Mouse (Mus musculus): ENCODE measurements around the gene Dnali1. TPM values are rescaled to one million over a fixed set of nuclear protein-coding genes. Genes with fewer than 3 reads are reported as not detected.

Dnali1 gene
- 0.23 and 0.49 TPM in 2 replicates for total RNA-seq (2017)

- ATAC-seq (ENCODE audit: extremely low read depth, insufficient number of reproducible peaks, low FRiP score, poor library complexity, severe bottlenecking) = peak; percentile 42
Measured at GRCm38 (mm10) chr4:125065517-125066307, at the start of gene Dnali1. TSS of gene Dnali1 (minus strand) at chr4:125065703.

DNA sequence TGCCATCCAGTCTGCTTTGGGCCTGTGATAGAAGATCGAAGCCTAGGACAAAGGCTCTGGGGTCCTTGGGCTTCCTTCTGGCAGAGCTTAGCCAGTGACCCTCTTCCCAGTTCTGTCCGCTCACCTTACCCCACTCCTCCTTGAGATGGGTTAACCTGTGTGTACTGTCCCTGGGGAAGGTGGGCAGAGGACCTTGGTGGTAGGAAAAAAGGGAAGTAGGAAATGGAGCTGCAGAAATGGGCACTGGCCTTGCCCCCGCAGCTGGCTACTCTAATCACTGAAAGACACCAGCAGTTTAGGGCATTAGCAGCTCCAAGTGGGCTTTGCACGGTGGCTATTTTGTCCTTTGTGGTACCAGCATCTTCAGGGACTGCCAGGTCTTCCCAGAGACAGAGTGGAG is 49.6 kb upstream of the Dnali1 start:
- ATAC-seq (ENCODE audit: extremely low read depth, insufficient number of reproducible peaks, low FRiP score, poor library complexity, severe bottlenecking) = no peak

- peak; percentile 64 for ATAC-seq (ENCODE audit: extremely low read depth, insufficient number of reproducible peaks, low FRiP score, poor library complexity, severe bottlenecking)
Measured at GRCm38 (mm10) chr4:125114638-125115037, 49.1 kb upstream of the Dnali1 start.

GRCm38 (mm10) chr4:125105354-125105753 is 39.9 kb upstream of the Dnali1 start:
- no peak for ATAC-seq (ENCODE audit: extremely low read depth, insufficient number of reproducible peaks, low FRiP score, poor library complexity, severe bottlenecking)

GRCm38 (mm10) chr4:125101334-125101733 is 35.8 kb upstream of the Dnali1 start:
- no peak for ATAC-seq (ENCODE audit: extremely low read depth, insufficient number of reproducible peaks, low FRiP score, poor library complexity, severe bottlenecking)

GRCm38 (mm10) chr4:125099458-125099857 is 34.0 kb upstream of the Dnali1 start:
- ATAC-seq (ENCODE audit: extremely low read depth, insufficient number of reproducible peaks, low FRiP score, poor library complexity, severe bottlenecking) = peak; percentile 80

- no peak for ATAC-seq (ENCODE audit: extremely low read depth, insufficient number of reproducible peaks, low FRiP score, poor library complexity, severe bottlenecking)
Measured at GRCm38 (mm10) chr4:125097412-125097811, 31.9 kb upstream of the Dnali1 start.

- no peak for ATAC-seq (ENCODE audit: extremely low read depth, insufficient number of reproducible peaks, low FRiP score, poor library complexity, severe bottlenecking)
Measured at GRCm38 (mm10) chr4:125096066-125096465, 30.6 kb upstream of the Dnali1 start.

DNA sequence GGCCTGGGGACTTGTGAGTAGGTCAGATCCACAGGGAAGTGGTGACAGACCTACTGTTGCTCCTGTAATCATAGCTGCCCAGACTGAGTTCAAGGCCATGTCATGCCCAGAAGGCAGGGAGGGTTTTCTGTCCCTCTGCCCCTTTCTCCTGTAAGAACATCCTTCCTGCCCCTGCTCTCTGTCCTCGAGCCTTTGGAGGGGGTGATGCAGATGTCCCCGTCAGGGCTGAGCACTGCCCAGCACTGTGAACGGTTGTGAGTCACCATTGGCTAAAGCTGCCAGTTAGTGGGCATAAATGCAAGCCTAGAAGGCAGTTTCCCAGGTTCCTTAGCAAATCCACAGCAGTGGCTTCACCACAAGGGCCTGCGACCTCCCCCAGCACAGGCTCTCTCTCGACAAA is 27.5 kb upstream of the Dnali1 start:
- ATAC-seq (ENCODE audit: extremely low read depth, insufficient number of reproducible peaks, low FRiP score, poor library complexity, severe bottlenecking) = no peak

DNA sequence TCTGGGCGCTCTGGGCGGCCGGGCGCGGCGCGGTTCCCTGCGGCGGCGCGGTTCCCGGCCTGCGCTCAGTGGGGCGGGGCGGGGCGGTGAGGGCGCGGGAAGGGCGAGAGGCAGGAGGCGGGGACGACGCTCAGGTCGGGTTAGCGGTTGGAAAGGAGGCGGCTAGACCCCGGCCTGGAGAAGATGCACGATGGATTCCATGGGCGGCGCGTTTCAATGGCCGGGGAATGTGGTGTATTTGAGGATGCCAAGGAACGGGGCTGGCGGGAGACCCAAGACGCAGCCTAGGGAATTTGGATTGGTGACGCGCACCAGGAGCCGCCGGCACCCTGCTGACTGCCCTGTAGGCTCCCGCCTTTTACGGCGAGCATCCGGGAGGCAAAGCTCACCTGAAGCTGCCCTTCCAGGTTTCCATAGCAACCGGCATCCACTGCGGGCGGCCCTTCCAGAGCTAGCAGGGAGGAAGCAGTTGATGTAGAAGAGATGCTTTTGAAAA is 19.9 kb upstream of the Dnali1 start:
- peak; percentile 53 for ATAC-seq (ENCODE audit: extremely low read depth, insufficient number of reproducible peaks, low FRiP score, poor library complexity, severe bottlenecking)

GRCm38 (mm10) chr4:125084403-125085345 is 19.2 kb upstream of the Dnali1 start, which contains the start of gene Meaf6:
TSS of gene Meaf6 (plus strand) at chr4:125085134.
- peak; percentile 78 for ATAC-seq (ENCODE audit: extremely low read depth, insufficient number of reproducible peaks, low FRiP score, poor library complexity, severe bottlenecking)

DNA sequence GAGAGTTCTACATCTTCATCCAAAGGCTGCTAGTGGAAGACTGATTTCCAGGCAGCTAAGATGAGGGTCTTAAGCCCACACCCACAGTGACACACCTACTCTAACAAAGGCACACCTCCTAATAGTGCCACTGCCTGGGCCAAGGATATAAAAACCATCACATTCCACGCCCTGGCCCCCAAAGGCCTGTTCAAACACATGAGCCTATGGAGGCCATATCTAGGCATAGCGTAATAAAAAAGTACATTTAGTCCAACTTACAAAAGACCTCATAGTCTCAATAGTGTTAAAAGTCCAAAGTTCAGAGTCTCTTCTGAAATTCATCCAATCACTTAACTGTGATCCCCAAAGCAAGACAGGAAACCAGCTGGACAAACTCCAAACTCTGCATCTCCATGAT is 13.2 kb upstream of the Dnali1 start:
- ATAC-seq (ENCODE audit: extremely low read depth, insufficient number of reproducible peaks, low FRiP score, poor library complexity, severe bottlenecking) = no peak

- no peak for ATAC-seq (ENCODE audit: extremely low read depth, insufficient number of reproducible peaks, low FRiP score, poor library complexity, severe bottlenecking)
Measured at GRCm38 (mm10) chr4:125077700-125078099, 12.2 kb upstream of the Dnali1 start.

- peak; percentile 96 for ATAC-seq (ENCODE audit: extremely low read depth, insufficient number of reproducible peaks, low FRiP score, poor library complexity, severe bottlenecking)
Measured at GRCm38 (mm10) chr4:125066490-125067370, 1.2 kb upstream of the Dnali1 start, which contains the start of gene Snip1. TSS of gene Snip1 (plus strand) at chr4:125066672.

DNA sequence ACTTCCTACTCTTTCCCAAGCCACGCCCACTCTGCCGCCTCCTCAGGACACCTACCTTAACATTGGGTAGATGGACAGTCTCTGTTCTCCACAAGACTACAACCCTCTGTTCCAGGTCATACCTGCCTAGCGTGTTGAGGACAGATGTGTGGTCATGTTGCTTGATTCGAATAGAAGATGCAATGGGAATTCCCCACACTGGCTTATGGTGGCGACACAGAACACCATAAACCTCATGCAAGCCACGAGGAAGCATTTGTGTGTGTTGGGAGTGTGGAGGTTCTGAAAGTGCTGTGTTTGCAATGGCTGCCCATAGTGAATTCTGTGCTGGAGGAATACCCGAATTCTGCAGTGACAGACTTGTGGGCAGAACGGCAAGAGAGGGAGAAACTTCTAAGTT is 1.7 kb downstream of the Dnali1 start:
- no peak for ATAC-seq (ENCODE audit: extremely low read depth, insufficient number of reproducible peaks, low FRiP score, poor library complexity, severe bottlenecking)

GRCm38 (mm10) chr4:125059025-125059424 is 6.5 kb downstream of the Dnali1 start:
- ATAC-seq (ENCODE audit: extremely low read depth, insufficient number of reproducible peaks, low FRiP score, poor library complexity, severe bottlenecking) = peak; percentile 83

GRCm38 (mm10) chr4:125058033-125058432 is 7.5 kb downstream of the Dnali1 start:
- no peak for ATAC-seq (ENCODE audit: extremely low read depth, insufficient number of reproducible peaks, low FRiP score, poor library complexity, severe bottlenecking)

- no peak for ATAC-seq (ENCODE audit: extremely low read depth, insufficient number of reproducible peaks, low FRiP score, poor library complexity, severe bottlenecking)
Measured at GRCm38 (mm10) chr4:125057273-125057672, 8.2 kb downstream of the Dnali1 start.

GRCm38 (mm10) chr4:125056476-125056875 is 9.0 kb downstream of the Dnali1 start:
- no peak for ATAC-seq (ENCODE audit: extremely low read depth, insufficient number of reproducible peaks, low FRiP score, poor library complexity, severe bottlenecking)
